Mouse (Mus musculus): ENCODE data around the gene Rap1gds1.

Rap1gds1 gene

DNA sequence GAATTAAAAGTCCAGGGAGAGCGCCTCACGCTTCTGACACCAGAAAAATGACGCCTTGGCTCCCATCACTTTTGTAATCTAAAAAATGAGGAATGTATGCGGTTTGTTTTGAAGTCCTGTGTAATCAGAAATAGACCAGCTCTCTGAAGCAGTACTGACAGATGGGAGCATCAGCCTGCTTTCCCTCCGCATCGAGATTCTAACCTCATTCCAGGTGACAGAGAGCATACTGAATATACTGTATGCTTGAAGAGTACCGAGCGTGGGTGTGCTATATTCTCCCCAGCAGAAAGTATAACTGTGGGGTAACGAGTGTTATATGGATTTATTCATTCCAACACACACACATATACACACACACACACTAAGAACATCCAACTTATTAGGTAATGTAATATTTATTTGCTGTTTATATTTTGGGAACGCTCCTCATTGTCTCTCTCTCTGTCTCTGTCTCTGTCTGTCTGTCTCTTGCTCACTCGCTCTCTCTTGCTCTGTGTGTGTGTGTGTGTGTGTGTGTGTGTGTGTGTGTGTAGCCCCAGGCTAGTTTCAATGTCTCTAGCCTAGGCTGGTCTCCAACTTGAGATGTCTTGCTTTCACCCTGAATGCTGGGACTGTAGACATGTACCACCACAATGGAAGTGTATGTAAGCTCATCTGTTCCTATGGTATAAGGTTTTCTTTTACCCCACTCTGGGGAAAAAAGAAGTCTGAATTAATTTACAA, 193.8 kb downstream of the Rap1gds1 start:
- DNase-seq (ENCODE audit: low spot score in 2 of 2): no peak

GRCm38 (mm10) chr3:138877741-138878140, 197.3 kb downstream of the Rap1gds1 start:
- DNase-seq (ENCODE audit: low spot score in 2 of 2): no peak

DNA sequence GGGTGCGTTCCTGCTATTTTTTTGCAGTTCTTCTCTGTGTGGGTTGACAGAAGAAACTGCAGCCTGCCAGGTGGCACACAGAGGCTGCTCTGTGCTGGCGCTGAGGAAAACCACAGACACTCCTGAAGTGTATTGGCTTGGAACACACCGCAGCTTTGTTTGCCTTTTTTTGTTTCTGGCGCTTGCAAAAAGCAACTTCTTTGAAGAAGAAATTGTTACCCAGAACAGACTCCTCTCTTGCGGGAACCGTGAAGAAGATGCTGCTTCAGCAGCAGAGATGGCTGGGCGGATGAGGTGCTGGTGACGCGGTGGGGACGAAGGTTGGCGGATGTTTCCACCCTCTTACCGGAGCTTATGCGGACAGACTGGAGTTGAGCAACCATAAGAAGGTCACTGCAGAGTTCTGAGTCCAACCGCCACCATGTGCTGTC, 198.1 kb downstream of the Rap1gds1 start:
- no peak for DNase-seq (ENCODE audit: low spot score in 2 of 2)

GRCm38 (mm10) chr3:138876418-138876817, 198.6 kb downstream of the Rap1gds1 start:
- no peak for DNase-seq (ENCODE audit: low spot score in 2 of 2)

- DNase-seq (ENCODE audit: low spot score in 2 of 2): no peak
Measured at GRCm38 (mm10) chr3:138875936-138876335, 199.1 kb downstream of the Rap1gds1 start.

All from cerebellum, postnatal 4 days (tissue).